Mouse (Mus musculus): Measurements from ENCODE around the gene Syt12. TPM values are rescaled to one million over a fixed set of nuclear protein-coding genes. Genes with fewer than 3 reads are reported as not detected.

Syt12 gene
- total RNA-seq, 2 experiments from 2014 or later, result 5.0 to 6.7 TPM

- intact Hi-C loops (cut with DNase I), result no loop called here
- DNase-seq (ENCODE audit: low spot score), result no peak
Observed at GRCm38 (mm10) chr19:4420153-4420910, 56.9 kb downstream of the Syt12 start.

GRCm38 (mm10) chr19:4419711-4420110 is 57.5 kb downstream of the Syt12 start:
- DNase-seq (ENCODE audit: low spot score), result no peak
- intact Hi-C loops (cut with DNase I), result loop anchor here (5.0 kb wide), 1 partner anchor 162 kb away; no protein-coding TSS in a partner anchor

- DNase-seq (ENCODE audit: low spot score), result no peak
- intact Hi-C loops (cut with DNase I), result loop anchor here (1.0 to 5.0 kb wide), 2 partner anchors 79 to 160 kb away; no protein-coding TSS in a partner anchor
Observed at GRCm38 (mm10) chr19:4417713-4418112, 59.5 kb downstream of the Syt12 start.

GRCm38 (mm10) chr19:4417183-4417582 is 60.1 kb downstream of the Syt12 start:
- DNase-seq (ENCODE audit: low spot score), result no peak
- intact Hi-C loops (cut with DNase I), result loop anchor here (1.0 to 5.0 kb wide), 2 partner anchors 79 to 160 kb away; no protein-coding TSS in a partner anchor

GRCm38 (mm10) chr19:4414631-4415030 is 62.6 kb downstream of the Syt12 start:
- intact Hi-C loops (cut with DNase I), result loop anchor here (5.0 kb wide), 1 partner anchor 157 kb away; no protein-coding TSS in a partner anchor
- no peak for DNase-seq (ENCODE audit: low spot score)

DNA sequence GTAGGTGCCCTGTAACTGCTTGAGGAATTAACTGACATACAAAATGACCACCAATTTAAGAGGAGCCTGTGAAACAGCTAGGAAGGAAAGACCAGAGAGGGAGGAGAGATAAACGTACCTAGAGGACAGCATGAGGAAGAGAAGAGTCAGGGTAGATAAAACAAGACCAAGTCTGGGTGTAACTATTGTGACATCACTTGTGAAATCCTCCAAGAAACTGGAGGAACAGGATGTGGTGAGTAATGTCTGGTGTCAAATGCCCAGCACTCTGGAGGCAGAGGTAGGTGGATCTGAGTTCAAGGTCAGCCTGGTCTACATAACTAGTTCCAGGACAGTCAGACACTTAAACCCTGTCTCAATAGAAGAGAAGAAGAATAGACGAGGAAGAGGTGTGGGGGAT is 68.2 kb downstream of the Syt12 start:
- no peak for DNase-seq (ENCODE audit: low spot score)
- intact Hi-C loops (cut with DNase I), result no loop called here

- intact Hi-C loops (cut with DNase I), result no loop called here
- DNase-seq (ENCODE audit: low spot score), result no peak
Observed at GRCm38 (mm10) chr19:4404840-4405239, 72.4 kb downstream of the Syt12 start.

DNA sequence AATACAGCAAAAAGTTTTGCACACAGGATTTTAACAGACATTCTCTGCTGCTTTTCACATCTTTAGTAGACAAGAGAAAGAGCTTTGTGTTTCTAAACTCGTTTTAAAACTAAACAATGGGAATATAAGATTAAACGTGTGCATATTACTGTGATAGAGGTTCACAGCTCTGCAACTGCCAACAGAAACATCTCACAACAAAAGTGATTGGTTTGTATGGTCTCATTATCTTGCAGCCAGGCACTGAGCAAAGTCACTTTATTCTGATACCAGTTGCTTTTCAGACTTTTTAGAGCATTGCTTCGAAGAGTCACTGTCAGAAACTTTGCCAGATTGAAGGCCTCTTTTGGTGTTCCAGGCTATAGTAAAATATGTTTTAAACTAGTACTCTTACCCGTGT is 78.3 kb downstream of the Syt12 start:
- intact Hi-C loops (cut with DNase I), result loop anchor here (5.0 kb wide), 1 partner anchor 62 kb away; no protein-coding TSS in a partner anchor
- no peak for DNase-seq (ENCODE audit: low spot score)

DNA sequence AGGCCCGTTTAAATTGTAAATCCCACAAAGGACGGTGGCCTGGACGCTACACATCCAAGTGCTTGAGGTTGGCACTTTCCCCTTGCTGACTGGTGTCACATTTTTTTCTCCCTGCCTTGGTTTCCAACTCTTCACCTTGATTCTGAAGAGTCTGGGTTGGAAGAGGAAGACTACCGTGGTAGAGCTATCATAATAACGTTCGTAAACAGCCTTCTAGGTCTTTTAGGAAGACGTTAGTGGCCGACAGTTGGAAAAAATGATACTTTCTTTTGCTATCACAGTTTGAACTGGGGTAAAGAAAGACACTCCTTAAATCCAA is 78.7 kb downstream of the Syt12 start:
- intact Hi-C loops (cut with DNase I), result loop anchor here (5.0 kb wide), 1 partner anchor 61 kb away; no protein-coding TSS in a partner anchor
- DNase-seq (ENCODE audit: low spot score), result no peak

GRCm38 (mm10) chr19:4397798-4398629 is 79.2 kb downstream of the Syt12 start, which contains the start of gene Kdm2a:
Gene Kdm2a, minus strand, starts transcription at chr19:4398285.
- peak; percentile 53 for DNase-seq (ENCODE audit: low spot score)
- intact Hi-C loops (cut with DNase I), result loop anchor here (5.0 kb wide), 1 partner anchor 61 kb away; no protein-coding TSS in a partner anchor

DNA sequence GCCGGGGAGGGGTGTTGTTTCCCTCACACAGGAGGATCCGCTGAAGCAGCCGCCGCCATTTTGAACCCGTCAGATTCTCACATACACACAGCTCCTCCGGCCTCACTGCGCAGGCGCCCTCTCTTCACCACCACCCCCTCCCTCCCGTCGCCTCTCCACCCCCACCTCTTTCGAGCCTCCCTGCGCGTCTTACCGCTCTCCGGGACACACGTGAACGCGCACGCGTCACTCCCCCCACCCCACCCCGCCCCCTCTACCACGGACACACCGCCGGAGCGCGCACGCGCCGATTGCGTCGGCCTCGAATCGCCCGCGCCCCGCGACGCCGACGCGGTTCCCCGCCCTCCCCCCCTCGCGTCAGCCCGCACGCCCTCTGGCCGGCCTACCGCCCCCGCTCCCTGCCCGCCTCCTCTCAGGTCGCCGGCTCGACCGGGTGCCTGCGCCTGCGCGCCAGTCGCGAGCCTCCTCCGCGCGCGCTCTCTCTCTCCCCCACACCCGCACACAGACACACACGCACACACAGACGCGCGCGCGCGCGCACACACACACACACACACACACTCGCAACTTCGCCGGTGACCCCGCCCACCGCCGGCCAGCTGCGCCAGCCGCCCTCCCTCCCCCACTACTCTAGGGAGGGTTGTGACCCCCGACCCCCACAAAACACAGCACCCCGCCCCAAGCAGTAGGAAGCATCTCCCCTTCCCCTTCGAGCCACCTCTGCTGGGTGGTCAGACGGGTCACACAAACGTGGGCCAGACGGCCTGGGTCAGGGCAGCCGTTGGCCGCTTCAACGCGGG is 80.0 kb downstream of the Syt12 start:
- intact Hi-C loops (cut with DNase I), result loop anchor here (5.0 kb wide), 1 partner anchor 60 kb away; no protein-coding TSS in a partner anchor
- DNase-seq (ENCODE audit: low spot score), result peak; percentile 93

DNA sequence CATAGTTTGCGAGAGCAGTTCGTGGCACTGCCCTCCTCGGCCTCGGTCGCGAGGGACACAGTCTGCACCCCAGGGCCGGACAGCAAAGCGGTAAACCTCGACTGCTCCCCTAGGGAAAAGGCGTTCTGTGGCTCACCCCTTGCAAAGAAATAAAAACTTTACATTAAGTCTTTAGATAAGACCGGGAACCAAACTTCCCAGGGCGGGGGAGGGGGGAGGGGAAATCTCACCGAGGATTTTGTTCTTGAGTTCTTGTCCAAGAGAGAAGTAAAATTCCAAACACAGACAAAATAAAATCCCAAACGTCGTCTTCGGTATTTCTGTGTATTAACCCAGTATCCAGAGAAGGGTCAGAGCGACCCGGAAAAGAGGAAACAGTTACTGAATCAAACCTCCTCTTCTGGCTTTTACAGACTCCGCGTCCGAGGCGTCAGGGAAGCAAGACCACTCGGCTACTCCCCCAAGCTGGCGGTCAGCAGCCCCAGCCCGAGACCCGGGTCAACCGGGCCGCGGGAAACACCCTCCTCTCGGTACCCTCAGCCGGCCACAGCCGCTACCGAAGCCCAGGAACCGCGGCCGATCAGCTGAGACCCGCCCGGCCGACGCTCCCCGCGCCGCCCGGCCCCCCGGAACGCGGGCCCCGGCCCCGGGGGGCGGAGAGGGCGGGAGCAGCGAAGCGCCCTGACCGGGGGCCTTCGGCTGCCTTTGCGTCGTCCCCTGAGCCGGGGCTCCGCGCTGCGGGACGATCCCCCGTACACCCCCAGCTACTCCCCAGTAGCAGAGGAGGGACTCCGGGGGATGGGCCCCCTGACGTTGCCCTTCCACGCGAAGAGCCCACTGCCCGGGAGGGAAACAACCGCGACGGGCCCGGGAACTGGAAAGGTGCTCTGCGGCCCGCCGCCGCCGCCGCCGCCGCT is 80.9 kb downstream of the Syt12 start:
- peak; percentile 12 for DNase-seq (ENCODE audit: low spot score)
- intact Hi-C loops (cut with DNase I), result loop anchor here (5.0 kb wide), 1 partner anchor 59 kb away; no protein-coding TSS in a partner anchor

Other genes starting within 250 kb of the Syt12 start
- 10 to 100 TPM in 1 of 2 experiments, 1 to 10 TPM in 1; 9.7 to 11.1 TPM for gene Pold4, start 245.5 kb downstream of the Syt12 start, total RNA-seq (2021)
- gene Ssh3, start 208.3 kb downstream of the Syt12 start, total RNA-seq (2021), result 1 to 10 TPM; 5.8 to 6.6 TPM
- gene Ankrd13d, start 194.3 kb downstream of the Syt12 start, total RNA-seq (2021), result 1 to 10 TPM; 1.2 to 1.5 TPM
- 10 to 100 TPM; 49.3 to 57.9 TPM for gene Grk2, start 171.2 kb downstream of the Syt12 start, total RNA-seq (2021)
- gene Kdm2a, start 79.2 kb downstream of the Syt12 start, total RNA-seq (2021), result 10 to 100 TPM; 35.3 to 44.0 TPM
- gene Rhod, start 38.0 kb downstream of the Syt12 start, total RNA-seq (2021), result 1 to 10 TPM; 4.6 to 6.4 TPM
- under 1 TPM in 1 of 2 experiments, not detected in 1; 0.22 TPM for gene 2010003K11Rik, start 21.1 kb upstream of the Syt12 start, total RNA-seq (2021)
- 10 to 100 TPM; 30.9 to 36.8 TPM for gene Pcx, start 33.0 kb upstream of the Syt12 start, total RNA-seq (2021)
- 10 to 100 TPM in 1 of 2 experiments, 1 to 10 TPM in 1; 9.5 to 10.5 TPM for gene Lrfn4, start 138.2 kb upstream of the Syt12 start, total RNA-seq (2021)
- gene Rce1, start 148.2 kb upstream of the Syt12 start, total RNA-seq (2021), result 10 to 100 TPM; 10.9 to 11.1 TPM
- not detected for gene Gm960, start 221.2 kb upstream of the Syt12 start, total RNA-seq (2021)
- under 1 TPM; 0.31 to 0.60 TPM for gene Sptbn2, start 233.7 kb upstream of the Syt12 start, total RNA-seq (2021)

All from heart, postnatal 25 days (tissue).